Mouse (Mus musculus): ENCODE results near the gene Lgi1. TPM values are rescaled to one million over a fixed set of nuclear protein-coding genes. Genes with fewer than 3 reads are reported as not detected.

Lgi1 gene
- polyA plus RNA-seq, 1 experiment from 2014 or later: 2.2 TPM

DNA sequence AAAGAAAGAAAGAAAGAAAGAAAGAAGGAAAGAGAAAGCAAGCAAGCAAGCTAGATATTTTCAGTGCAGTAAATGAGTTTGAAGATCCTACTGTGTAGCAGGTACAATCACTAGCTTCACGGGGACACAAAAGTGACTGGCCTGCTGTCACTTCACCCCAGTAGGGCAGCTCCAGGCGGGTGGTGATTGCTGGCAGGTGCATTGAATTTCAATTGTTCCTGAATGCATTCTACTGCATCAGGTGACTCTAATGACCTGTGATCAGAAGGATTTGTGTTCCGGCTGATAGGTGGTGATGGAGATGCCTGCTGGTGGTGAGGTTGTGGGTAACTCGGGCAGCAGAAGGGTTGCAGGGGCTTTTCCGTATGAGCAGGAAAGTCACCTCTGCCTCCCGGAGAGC, 6.7 kb downstream of the Lgi1 start:
- Histone ChIP-seq H3K27ac (no peak overlapping the region), H3K36me3 (no peaks in the 10 kb centered on the region), H3K4me1 (replicated peaks) (no peaks in the 10 kb centered on the region), H3K27me3 (ENCODE audit: insufficient read depth, poor library complexity, severe bottlenecking) (no peaks in the 10 kb centered on the region), H3K4me3 (no peak overlapping the region), H3K9me3 (no peaks in the 10 kb centered on the region)
- no peak for DNase-seq (ENCODE audit: low spot score)
- 38% methylated on average over 6 of the region's 6 CpGs for WGBS

GRCm38 (mm10) chr19:38273820-38274219, 9.5 kb downstream of the Lgi1 start:
- Histone ChIP-seq H3K27me3 (ENCODE audit: insufficient read depth, poor library complexity, severe bottlenecking) (no peaks in the 10 kb centered on the region), H3K4me1 (replicated peaks) (no peaks in the 10 kb centered on the region), H3K9me3 (no peaks in the 10 kb centered on the region), H3K36me3 (no peaks in the 10 kb centered on the region), H3K4me3 (no peak overlapping the region), H3K27ac (no peak overlapping the region)
- 62% methylated on average over 7 of the region's 7 CpGs for WGBS
- DNase-seq (ENCODE audit: low spot score): no peak

GRCm38 (mm10) chr19:38274747-38275421, 10.5 kb downstream of the Lgi1 start:
- Histone ChIP-seq H3K4me3 (no peak overlapping the region), H3K27ac (no peak overlapping the region), H3K36me3 (no peaks in the 10 kb centered on the region), H3K27me3 (ENCODE audit: insufficient read depth, poor library complexity, severe bottlenecking) (no peaks in the 10 kb centered on the region), H3K4me1 (replicated peaks) (no peaks in the 10 kb centered on the region), H3K9me3 (no peaks in the 10 kb centered on the region)
- DNase-seq (ENCODE audit: low spot score): no peak
- WGBS: 84% methylated on average over 15 of the region's 15 CpGs

DNA sequence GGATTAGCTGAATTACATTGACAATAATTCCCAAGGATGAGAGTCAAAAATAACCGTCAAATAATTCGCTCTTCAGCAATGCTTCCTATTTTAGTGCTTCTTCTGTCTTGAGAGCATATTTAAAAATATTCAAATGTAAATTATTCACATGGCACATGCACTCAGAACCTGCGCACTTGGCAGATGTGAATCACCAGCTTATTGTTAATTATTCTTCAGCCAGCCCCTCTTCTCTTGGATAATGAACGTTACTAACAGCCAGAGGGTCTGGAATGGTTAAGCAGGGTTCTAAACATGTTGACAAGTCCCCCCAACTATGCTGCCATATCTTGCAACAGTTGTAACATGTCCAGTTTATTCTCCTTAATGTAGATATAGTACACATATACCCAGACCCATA, 11.9 kb downstream of the Lgi1 start:
- no peaks in the 10 kb centered on the region for H3K4me1 ChIP-seq (replicated peaks)
- H3K9me3 ChIP-seq: no peaks in the 10 kb centered on the region
- H3K36me3 ChIP-seq: no peaks in the 10 kb centered on the region
- 88% methylated on average over 4 of the region's 4 CpGs for WGBS
- H3K27me3 ChIP-seq (ENCODE audit: insufficient read depth, poor library complexity, severe bottlenecking): no peaks in the 10 kb centered on the region
- no peak overlapping the region for H3K27ac ChIP-seq
- no peak overlapping the region for H3K4me3 ChIP-seq
- no peak for DNase-seq (ENCODE audit: low spot score)

DNA sequence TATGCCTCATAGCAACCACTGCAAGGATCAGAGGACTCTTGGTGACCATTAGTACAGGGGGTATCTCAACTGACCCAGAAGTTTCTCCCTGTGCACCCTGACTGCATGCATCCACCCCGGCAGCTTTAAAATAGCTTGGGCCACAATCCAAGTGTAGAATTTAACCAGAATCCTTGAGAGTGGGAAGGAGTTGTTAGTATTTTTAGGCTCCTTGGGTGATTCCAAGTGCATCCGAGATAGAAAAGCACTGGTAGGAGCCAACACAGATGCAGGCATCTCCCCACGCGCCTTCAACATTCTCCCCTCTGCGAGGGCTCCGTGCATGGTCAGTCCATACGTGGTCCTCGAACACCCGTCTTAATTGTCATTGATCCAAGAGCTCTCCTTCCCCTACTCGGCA, 15.9 kb downstream of the Lgi1 start:
- H3K27ac ChIP-seq: no peak overlapping the region
- H3K27me3 ChIP-seq (ENCODE audit: insufficient read depth, poor library complexity, severe bottlenecking): no peaks in the 10 kb centered on the region
- H3K36me3 ChIP-seq: no peaks in the 10 kb centered on the region
- WGBS: 94% methylated on average over 10 of the region's 10 CpGs
- no peaks in the 10 kb centered on the region for H3K9me3 ChIP-seq
- H3K4me1 ChIP-seq (replicated peaks): no peaks in the 10 kb centered on the region
- DNase-seq (ENCODE audit: low spot score): no peak
- no peak overlapping the region for H3K4me3 ChIP-seq

- Histone ChIP-seq H3K4me3 (no peak overlapping the region), H3K36me3 (no peaks in the 10 kb centered on the region), H3K27me3 (ENCODE audit: insufficient read depth, poor library complexity, severe bottlenecking) (no peaks in the 10 kb centered on the region), H3K4me1 (replicated peaks) (no peaks in the 10 kb centered on the region), H3K9me3 (no peaks in the 10 kb centered on the region), H3K27ac (no peak overlapping the region)
- WGBS: 63% methylated on average over 2 of the region's 2 CpGs
- DNase-seq (ENCODE audit: low spot score): no peak
Observed at GRCm38 (mm10) chr19:38282407-38282806, 18.1 kb downstream of the Lgi1 start.

DNA sequence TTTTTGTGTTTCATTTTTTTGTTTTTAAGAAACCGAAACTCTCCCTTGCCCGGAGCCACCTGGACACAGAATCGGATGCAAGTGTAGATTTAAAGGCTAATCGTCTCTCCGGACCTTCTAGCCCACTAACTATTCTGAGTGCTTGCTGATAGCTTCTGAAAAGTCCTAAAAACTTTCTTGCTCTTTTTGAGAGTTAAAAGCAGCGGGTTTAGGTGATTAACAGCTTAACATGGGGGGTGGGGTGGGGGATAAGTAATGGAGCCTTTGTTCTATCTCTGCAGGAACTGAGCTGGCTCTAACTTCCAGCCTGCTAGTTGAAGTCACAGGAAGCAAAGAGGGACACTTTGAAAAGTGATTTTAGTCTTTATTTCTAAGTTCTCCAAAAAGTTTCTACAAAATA, 24.2 kb downstream of the Lgi1 start:
- no peaks in the 10 kb centered on the region for H3K9me3 ChIP-seq
- 80% methylated on average over 6 of the region's 6 CpGs for WGBS
- H3K27ac ChIP-seq: no peak overlapping the region
- no peak for DNase-seq (ENCODE audit: low spot score)
- no peaks in the 10 kb centered on the region for H3K36me3 ChIP-seq
- H3K4me1 ChIP-seq (replicated peaks): 0 out of 2 replicates have a peak, but pooled peaks cover 8% of the 10 kb centered on the region
- no peaks in the 10 kb centered on the region for H3K27me3 ChIP-seq (ENCODE audit: insufficient read depth, poor library complexity, severe bottlenecking)
- no peak overlapping the region for H3K4me3 ChIP-seq

DNA sequence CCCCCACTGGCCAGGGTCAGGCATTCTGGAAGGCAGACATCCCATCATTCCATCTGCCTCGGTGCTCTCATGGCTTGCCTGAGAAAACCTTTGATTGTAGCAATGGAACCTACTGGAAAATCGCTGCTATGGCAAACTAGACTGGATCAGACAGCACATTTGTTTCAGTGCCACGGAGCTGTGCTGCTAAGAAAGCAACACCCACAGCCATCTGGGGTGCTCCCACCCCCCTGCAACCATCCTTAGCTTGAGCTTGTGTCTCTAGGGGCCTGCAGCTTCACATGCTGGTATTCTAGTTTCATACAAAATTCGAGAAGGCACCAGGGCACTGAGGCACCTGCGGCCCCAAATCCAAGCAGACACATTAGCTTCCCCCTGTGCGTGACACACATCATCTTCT, 27.1 kb downstream of the Lgi1 start:
- Histone ChIP-seq H3K4me1 (replicated peaks) (0 out of 2 replicates have a peak, but pooled peaks cover 8% of the 10 kb centered on the region), H3K4me3 (no peak overlapping the region), H3K27ac (no peak overlapping the region), H3K9me3 (no peaks in the 10 kb centered on the region), H3K36me3 (no peaks in the 10 kb centered on the region), H3K27me3 (ENCODE audit: insufficient read depth, poor library complexity, severe bottlenecking) (no peaks in the 10 kb centered on the region)
- WGBS: 83% methylated on average over 6 of the region's 6 CpGs
- DNase-seq (ENCODE audit: low spot score): no peak

GRCm38 (mm10) chr19:38298018-38298626, 33.8 kb downstream of the Lgi1 start:
- Histone ChIP-seq H3K4me3 (no peak overlapping the region), H3K4me1 (replicated peaks) (peaks cover 8% of the 10 kb centered on the region; the same call in 1 of the 2 replicates), H3K36me3 (no peaks in the 10 kb centered on the region), H3K27me3 (ENCODE audit: insufficient read depth, poor library complexity, severe bottlenecking) (no peaks in the 10 kb centered on the region), H3K9me3 (no peaks in the 10 kb centered on the region), H3K27ac (peak overlapping the region; percentile 64; the same call in 1 of the 2 replicates)
- 11% methylated on average over 3 of the region's 3 CpGs for WGBS
- DNase-seq (ENCODE audit: low spot score): peak; percentile 40

DNA sequence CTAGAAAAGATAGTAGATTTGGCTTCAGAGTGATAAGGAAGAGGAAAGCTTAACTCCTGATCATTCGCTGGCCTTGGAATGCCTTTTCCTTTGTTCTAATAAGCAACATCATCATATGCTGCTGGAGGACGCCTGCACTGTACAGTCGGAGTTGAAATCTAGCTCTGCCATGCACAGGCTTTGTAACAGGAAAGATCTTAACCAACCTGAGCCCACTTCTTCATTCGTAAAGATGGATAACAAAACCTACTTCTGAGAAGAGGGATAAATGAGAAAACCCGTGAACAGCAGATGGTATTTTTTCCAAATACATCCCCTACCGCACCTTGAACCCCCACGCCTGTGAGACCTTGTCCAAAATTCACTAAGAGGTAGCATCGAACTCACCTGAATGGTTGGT, 43.8 kb downstream of the Lgi1 start:
- no peaks in the 10 kb centered on the region for H3K27me3 ChIP-seq (ENCODE audit: insufficient read depth, poor library complexity, severe bottlenecking)
- no peak for DNase-seq (ENCODE audit: low spot score)
- 92% methylated on average over 8 of the region's 8 CpGs for WGBS

GRCm38 (mm10) chr19:38315099-38315498, 50.8 kb downstream of the Lgi1 start:
- no peak for DNase-seq (ENCODE audit: low spot score)
- Histone ChIP-seq H3K27me3 (ENCODE audit: insufficient read depth, poor library complexity, severe bottlenecking) (no peaks in the 10 kb centered on the region), H3K4me1 (replicated peaks) (no peaks in the 10 kb centered on the region), H3K36me3 (no peaks in the 10 kb centered on the region), H3K4me3 (no peak overlapping the region), H3K9me3 (no peaks in the 10 kb centered on the region), H3K27ac (no peak overlapping the region)
- WGBS: 88% methylated on average over 7 of the region's 7 CpGs

More for the DNA sequence above, 43.8 kb downstream of the Lgi1 start:
- Histone ChIP-seq H3K36me3 (no peaks in the 10 kb centered on the region), H3K4me3 (no peak overlapping the region), H3K4me1 (replicated peaks) (no peaks in the 10 kb centered on the region), H3K9me3 (no peaks in the 10 kb centered on the region), H3K27ac (no peak overlapping the region)

DNA sequence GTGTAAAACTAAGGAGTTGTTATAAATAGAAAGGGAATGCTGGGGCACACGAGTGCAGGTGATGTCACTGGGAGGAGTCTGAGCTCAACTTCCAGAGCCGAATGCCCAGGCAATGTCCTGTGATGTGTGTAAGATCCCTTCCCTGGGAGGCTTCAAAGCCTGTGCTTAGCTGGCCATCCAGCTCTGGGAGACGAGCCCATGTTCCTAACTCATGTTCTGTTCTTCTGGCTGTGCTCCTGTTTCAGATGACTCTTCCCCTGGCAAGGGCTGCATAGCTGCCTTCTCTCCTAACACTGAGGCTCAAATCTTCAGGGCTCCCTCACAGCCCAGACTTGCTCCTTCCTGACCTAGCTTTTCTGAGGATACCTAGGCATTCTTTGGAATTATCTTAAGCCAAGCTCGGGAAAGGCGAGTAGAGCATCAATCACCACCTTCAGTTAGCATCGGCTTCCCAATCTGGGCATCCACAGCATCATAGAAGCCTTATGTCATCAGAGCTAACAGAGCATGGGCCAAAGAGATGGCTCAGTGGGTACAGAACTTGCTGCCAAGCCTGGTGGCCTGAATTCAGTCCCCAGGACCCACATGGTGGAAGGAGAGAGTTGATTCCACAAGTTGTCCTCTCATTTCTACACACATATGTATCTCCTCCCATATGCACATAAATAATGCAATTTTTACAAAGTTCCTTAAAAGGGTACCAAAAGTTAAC, 52.4 kb downstream of the Lgi1 start:
- H3K4me3 ChIP-seq: no peak overlapping the region
- no peaks in the 10 kb centered on the region for H3K36me3 ChIP-seq
- no peaks in the 10 kb centered on the region for H3K4me1 ChIP-seq (replicated peaks)
- 93% methylated on average over 6 of the region's 6 CpGs for WGBS
- no peak overlapping the region for H3K27ac ChIP-seq
- no peaks in the 10 kb centered on the region for H3K9me3 ChIP-seq
- H3K27me3 ChIP-seq (ENCODE audit: insufficient read depth, poor library complexity, severe bottlenecking): no peaks in the 10 kb centered on the region
- no peak for DNase-seq (ENCODE audit: low spot score)

DNA sequence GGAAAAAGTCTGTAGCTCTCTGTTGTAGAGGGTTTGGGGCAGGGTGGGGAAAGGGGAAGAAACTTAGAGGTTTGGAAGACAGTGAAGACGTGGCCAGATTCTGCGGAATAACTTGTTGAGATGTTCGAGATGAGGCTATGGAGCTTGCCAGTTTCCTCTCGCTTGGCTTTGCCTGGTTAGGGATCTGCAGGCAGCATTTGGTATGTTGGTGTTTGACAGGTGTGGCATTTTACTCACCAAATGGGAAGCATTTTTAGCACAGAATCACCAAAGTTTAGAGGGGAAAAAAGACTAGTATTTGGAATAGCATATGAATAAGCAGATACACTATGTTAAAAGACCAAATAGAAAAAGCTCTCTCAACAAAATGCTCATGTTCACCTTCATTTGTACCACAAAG, 54.0 kb downstream of the Lgi1 start:
- no peak overlapping the region for H3K27ac ChIP-seq
- H3K4me3 ChIP-seq: no peak overlapping the region
- H3K4me1 ChIP-seq (replicated peaks): no peaks in the 10 kb centered on the region
- 90% methylated on average over 4 of the region's 4 CpGs for WGBS
- DNase-seq (ENCODE audit: low spot score): no peak
- no peaks in the 10 kb centered on the region for H3K27me3 ChIP-seq (ENCODE audit: insufficient read depth, poor library complexity, severe bottlenecking)
- no peaks in the 10 kb centered on the region for H3K36me3 ChIP-seq
- H3K9me3 ChIP-seq: no peaks in the 10 kb centered on the region
